Mouse (Mus musculus) olfactory bulb, adult 2 months (tissue): Measurements from ENCODE around the gene Hspb9.

Experiments
- CTCF ChIP-seq: fragments of 200-500 bp; IDR thresholded peaks from 2 replicates; pipeline ENCODE4 v1.5.1; 2012; ENCODE audit warnings: low read depth, mild to moderate bottlenecking, low read length, moderate library complexity; ENCODE audit not compliant: insufficient read depth
- POLR2A ChIP-seq: fragments of 200-500 bp; IDR thresholded peaks from 2 replicates; pipeline ENCODE4 v1.6.1; 2012; ENCODE audit warnings: mild to moderate bottlenecking, low read depth, low read length, moderate library complexity; ENCODE audit not compliant: insufficient read depth

- no peak for TF ChIP-seq CTCF
- no peak for TF ChIP-seq POLR2A
These were observed 7.6 kb downstream of the Hspb9 start for GRCm38 (mm10) chr11:100721254-100721653.
